Mouse (Mus musculus) layer of hippocampus, adult 9-10 months (tissue): ENCODE results near the gene 1700020D05Rik.

ENCODE experiments used
- DNase-seq: peaks from one replicate; pipeline ENCODE4 v3.0.0; 2022; ENCODE audit warnings: low spot score

The 1700020D05Rik gene

DNA sequence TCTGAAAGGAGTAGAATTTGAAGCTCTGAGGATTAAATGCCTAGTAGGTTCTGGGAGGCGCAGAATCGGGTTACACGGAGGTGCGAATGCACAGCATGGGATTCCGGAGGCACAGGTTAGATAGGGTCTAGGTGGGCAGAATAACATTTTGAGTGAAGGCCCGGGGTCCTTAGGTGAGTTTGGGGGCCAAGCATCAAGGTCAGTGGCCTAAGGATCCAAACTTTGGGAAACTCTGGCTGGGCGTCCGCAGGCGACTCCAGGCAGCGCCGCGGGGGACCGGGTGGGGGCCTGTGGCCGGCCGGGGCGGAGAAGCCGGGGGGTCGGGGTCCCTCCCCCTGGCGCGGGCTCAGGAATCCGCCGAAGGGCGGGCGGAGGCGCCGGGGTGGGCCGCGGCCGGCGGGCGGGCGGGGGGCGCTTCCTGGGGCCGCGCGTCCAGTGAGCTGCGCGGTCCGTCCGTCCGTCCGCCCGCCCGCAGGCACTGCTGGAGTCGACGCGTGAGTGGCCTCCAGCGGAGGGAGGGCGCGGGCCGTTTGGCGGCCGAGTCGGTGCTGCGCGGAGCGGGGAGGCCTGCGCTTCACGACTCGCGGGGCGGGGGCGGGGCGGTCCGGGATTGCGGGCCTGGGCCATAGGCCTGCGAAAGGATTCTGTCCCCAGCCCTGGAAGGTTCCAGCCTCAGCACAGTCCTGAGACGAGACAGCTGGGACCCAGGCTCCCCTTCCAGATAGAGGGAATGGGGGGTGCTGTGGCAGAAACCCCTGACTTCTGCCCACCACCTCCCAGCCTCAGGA is 29.1 kb downstream of the 1700020D05Rik start:
- DNase-seq = no peak

GRCm38 (mm10) chr19:5473720-5474119 is 29.9 kb downstream of the 1700020D05Rik start, which contains the start of gene Efemp2:
Gene Efemp2 (plus strand): TSS chr19:5473954.
- no peak for DNase-seq

DNA sequence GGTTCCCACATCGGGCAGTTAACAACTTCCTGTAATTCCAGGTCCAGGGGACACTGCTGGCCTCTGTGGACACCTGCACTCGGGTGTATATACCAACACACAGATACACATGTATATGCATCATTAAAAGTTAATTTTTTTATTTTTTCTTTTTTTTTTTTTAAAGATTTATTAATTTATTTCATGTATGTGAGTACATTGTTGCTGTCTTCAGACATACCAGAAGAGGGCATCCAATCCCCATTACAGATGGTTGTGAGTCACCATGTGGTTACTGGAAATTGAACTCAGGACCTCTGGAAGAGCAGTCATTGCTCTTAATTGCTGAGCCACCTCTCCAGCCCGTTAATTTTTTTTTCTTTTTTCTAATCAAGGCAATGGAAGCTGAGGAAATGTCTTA is 30.7 kb downstream of the 1700020D05Rik start:
- no peak for DNase-seq

DNA sequence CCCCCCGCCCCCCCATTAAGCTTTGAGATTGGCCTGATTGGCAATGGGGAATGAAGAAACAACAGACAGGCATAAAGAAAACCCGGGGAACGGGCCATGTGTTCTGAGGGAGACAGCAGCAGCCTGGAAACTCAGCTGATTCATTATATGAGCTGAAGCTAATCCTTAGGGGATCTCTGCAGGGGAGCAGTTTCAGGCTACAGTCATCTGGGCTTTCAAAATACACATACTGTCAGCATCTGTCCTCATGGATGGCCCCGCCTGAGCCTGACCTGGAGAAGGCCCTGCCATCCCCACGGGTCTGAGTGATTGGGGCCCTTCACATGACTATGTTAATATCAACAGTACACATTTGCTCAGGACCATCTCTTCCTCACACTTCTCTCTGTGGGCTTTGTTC is 31.7 kb downstream of the 1700020D05Rik start:
- DNase-seq = no peak

- no peak for DNase-seq
Observed at GRCm38 (mm10) chr19:5468374-5468773, 35.2 kb downstream of the 1700020D05Rik start, which contains the start of gene Ctsw. Gene Ctsw (minus strand): TSS chr19:5468507.

DNA sequence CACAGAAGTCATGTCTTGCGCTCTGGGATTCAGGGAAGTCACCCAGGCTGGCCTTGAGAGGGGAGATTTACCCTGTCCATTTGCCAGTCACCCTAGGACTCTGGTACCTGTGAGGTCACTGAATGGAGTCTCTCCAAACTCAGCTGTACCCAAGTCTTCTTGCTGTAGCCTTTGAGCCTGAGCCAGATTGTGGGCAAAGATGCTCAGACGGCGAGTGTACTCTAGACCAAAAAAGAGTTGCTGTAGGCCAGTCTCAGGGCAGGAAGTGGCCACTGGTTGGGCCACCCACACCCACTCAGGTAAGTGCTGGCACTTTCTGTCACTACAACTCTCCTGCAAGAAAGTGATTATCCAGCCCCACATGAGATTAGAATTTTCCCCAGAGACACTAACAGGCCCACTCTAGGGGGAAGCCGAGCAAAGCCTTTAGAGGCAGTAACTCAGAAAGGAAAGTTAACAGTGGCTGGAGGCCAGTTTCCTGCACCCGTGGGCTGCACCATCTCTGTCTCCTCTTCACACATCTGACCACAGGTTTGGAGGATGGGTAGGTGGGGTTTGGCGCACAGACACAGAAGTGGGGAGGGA is 36.6 kb downstream of the 1700020D05Rik start:
- no peak for DNase-seq

DNA sequence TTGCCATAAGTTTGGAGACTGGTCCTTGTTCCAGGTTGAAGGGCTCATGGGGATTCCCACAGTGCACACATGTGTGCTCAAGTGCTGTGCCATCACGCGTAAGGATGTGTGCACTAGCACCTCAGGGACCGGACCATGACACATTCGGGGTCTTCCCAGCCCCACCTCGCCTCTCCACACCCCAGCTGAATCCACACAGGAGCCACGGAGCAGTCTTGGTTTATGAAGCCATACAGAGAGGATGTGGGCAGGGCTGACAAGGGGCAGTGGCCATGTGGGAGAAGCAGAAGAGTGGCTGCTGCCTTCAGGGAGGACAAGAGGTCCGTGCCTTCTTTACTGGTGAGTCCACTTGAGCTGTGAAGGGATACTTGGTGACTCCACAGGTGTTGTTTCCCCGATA is 38.5 kb downstream of the 1700020D05Rik start:
- no peak for DNase-seq

- no peak for DNase-seq
Observed at GRCm38 (mm10) chr19:5463791-5464562, 39.6 kb downstream of the 1700020D05Rik start.

DNA sequence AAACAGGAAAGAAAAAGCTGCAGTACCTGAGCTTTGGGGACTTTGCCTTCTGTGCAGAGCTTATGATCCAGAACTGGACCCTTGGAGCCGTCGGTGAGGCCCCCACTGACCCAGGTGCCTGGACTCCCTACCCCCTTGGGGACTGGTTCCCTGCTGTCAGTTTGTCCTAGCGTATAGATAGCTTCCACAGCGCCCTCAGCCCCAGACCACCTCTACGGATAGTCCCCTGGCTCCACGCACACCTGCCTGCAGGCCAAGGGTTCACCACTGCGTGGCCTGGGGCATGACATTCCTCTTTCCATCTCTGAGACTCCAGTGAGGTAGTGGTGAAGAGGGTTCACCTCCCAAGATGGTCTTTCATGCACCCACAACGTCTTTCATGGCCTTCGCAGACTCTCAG is 40.4 kb downstream of the 1700020D05Rik start:
- DNase-seq = no peak

DNA sequence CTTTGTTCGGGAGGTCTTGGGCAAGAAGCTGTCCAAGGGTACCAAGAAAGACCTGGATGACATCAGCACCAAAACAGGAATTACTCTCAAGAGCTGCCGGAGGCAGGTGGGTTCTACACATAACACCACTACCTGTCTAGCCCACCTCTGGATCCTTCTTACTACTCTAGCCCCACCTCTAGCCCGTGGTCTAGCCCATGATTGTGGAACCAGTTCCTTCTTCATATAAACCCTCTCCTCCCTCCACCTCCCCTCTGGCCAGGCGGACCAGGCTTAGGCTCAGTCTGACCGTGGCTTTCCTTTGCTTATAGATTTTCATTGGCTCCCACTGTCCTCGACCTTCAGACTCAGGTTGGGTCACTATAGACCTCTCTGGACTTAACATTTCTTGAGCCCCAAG is 42.2 kb downstream of the 1700020D05Rik start:
- no peak for DNase-seq

- DNase-seq = peak; percentile 73
Observed at GRCm38 (mm10) chr19:5460465-5460911, 43.1 kb downstream of the 1700020D05Rik start, which contains the start of gene Fibp. Gene Fibp (plus strand): TSS chr19:5460615.

DNA sequence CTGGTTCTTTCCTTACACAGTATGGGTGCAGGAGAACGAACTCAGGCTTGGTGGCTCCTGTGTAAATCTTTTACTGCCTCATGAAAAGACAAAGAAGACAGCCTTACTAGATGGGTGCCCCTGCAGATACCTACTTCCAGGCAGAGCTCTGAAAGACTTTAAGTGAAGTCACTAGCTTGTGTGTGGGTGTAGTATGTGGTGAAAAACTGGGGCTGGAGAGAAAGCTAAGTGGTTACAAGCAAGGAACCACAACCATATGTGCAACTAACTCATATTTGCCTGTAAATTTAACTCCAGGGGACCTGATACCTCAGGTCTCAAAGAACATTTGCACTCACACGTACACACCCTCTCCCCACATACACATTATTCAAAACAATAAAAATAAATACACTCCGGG is 43.7 kb downstream of the 1700020D05Rik start:
- DNase-seq = no peak

DNA sequence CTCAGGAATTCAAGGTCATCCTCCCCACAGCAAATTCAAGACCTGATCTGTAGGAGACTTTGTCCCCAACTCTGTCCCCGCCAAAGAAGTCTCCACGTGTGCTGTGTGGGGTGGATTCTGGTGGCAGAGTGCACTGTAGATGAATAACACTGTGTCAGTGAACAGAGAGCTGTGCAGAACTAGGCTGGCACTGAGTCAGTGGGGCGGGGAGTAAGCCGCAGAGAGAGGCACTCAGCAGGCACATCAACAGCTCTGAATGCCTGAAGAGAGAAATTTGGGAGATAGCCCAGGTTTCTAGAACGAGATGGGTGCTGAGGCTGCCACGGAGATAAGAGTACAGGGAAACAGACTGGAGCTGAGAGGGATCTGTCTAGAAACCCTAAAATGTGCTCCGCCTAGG is 44.6 kb downstream of the 1700020D05Rik start:
- no peak for DNase-seq

GRCm38 (mm10) chr19:5457746-5458442 is 45.7 kb downstream of the 1700020D05Rik start, which contains the start of gene Ccdc85b:
Gene Ccdc85b (minus strand): TSS chr19:5457894.
- DNase-seq = no peak

- peak; percentile 88 for DNase-seq
Observed at GRCm38 (mm10) chr19:5456922-5457745, 46.5 kb downstream of the 1700020D05Rik start.

- DNase-seq = no peak
Observed at GRCm38 (mm10) chr19:5456241-5456921, 47.2 kb downstream of the 1700020D05Rik start.

DNA sequence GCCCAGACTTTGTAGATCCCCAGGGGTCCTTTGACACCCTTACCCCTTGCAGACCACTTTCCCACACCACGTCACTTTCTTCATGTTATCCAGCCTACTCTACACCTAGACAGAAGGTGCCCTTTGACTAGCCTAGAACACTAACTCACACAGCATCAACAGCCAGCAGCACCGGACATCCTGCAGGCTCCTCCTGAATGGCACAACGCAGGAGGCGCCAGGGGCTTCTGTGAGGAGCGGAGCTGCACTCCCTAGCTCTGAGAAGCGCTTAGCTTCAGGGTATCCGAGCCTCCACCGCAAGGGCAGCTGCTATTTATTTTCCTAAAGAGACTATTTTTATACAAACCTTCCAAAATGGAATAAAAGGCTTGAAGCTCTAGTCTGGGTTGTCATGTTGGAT is 48.0 kb downstream of the 1700020D05Rik start:
- DNase-seq = no peak

- DNase-seq = no peak
Observed at GRCm38 (mm10) chr19:5455037-5455436, 48.5 kb downstream of the 1700020D05Rik start.
